Mouse (Mus musculus) left cerebral cortex, postnatal 14 days (tissue): ENCODE measurements around the gene Xpa. TPM values are rescaled to one million over a fixed set of nuclear protein-coding genes. Genes with fewer than 3 reads are reported as not detected.
"Not testable (repeated sequence)": the region's sequence is repeated elsewhere in the genome, so short reads cannot be mapped to it uniquely, and the experiment has no call there.

ENCODE experiments used
- DNase-seq, 2 experiments: peaks; one replicate each; pipeline ENCODE4 v3.0.0; 2021 to 2022; ENCODE audit warnings: low spot score in 2 of 2, mixed read lengths in 1 of 2
- intact Hi-C: fragments of 180-260 bp; cut with DNase I; formaldehyde crosslinking; loops from one replicate; pipeline ENCODE4 v1.15.1; 2025
- long read RNA-seq, 2 experiments: library from polyadenylated mRNA; stranded (forward); transcript quantifications; one replicate each; pipeline ENCODE4 v2.0.0; 2021
- total RNA-seq, 2 experiments: library from RNA; stranded (reverse); gene quantifications; 2 replicates each; pipeline ENCODE4 v1.2.3; 2021

The Xpa gene
- total RNA-seq: 10 to 100 TPM; 11.5 to 11.8 TPM
- long read RNA-seq, experiment 1, transcript Xpa-201 (6 exons, 955 nt): major isoform, 7 of 15 reads
- long read RNA-seq, experiment 1, partial matches to known transcripts: 0 of 15 reads
- long read RNA-seq, experiment 1, other reads (novel, unspliced or antisense): 7 of 15 reads
- long read RNA-seq, experiment 2, partial matches to known transcripts: 0 of 9 reads
- long read RNA-seq, experiment 2, other reads (novel, unspliced or antisense): 5 of 9 reads

GRCm38 (mm10) chr4:46195781-46196487, at the start of gene Xpa:
Xpa (minus strand) TSS chr4:46196311.
- intact Hi-C loops: loop anchor here (5.0 kb wide), 1 partner anchor 261 kb away; no protein-coding TSS in a partner anchor
- DNase-seq: peak; percentile 96 to 98

GRCm38 (mm10) chr4:46235871-46236270, 39.8 kb upstream of the Xpa start:
- intact Hi-C loops: no loop called here
- DNase-seq: no peak

- intact Hi-C loops: no loop called here
- no peak for DNase-seq
Measured at GRCm38 (mm10) chr4:46234739-46235138, 38.6 kb upstream of the Xpa start.

- peak; percentile 7 to 22 for DNase-seq
- intact Hi-C loops: no loop called here
Measured at GRCm38 (mm10) chr4:46226972-46227535, 30.9 kb upstream of the Xpa start.

GRCm38 (mm10) chr4:46221090-46221489, 25.0 kb upstream of the Xpa start:
- intact Hi-C loops: no loop called here
- no peak for DNase-seq

- intact Hi-C loops: loop anchor here (2.0 to 5.0 kb wide), 2 partner anchors 140 to 172 kb away; partner anchors contain the start of gene Foxe1
- no peak for DNase-seq
Measured at GRCm38 (mm10) chr4:46202562-46203126, 6.5 kb upstream of the Xpa start.

- peak; percentile 74 to 81 for DNase-seq
- intact Hi-C loops: loop anchor here (2.0 to 5.0 kb wide), 3 partner anchors 103 to 173 kb away; partner anchors contain the start of gene Foxe1
Measured at GRCm38 (mm10) chr4:46201834-46202561, 5.9 kb upstream of the Xpa start.

- no peak for DNase-seq
- intact Hi-C loops: loop anchor here (5.0 kb wide), 1 partner anchor 259 kb away; no protein-coding TSS in a partner anchor
Measured at GRCm38 (mm10) chr4:46198064-46198463, 2.0 kb upstream of the Xpa start.

- intact Hi-C loops: loop anchor here (5.0 kb wide), 1 partner anchor 261 kb away; no protein-coding TSS in a partner anchor
Measured at GRCm38 (mm10) chr4:46196513-46196912, 402 bp upstream of the Xpa start.

GRCm38 (mm10) chr4:46192011-46192410, 4.1 kb downstream of the Xpa start:
- intact Hi-C loops: not testable (repeated sequence)
- DNase-seq: peak in 1 of 2 experiments; percentile 45

More at GRCm38 (mm10) chr4:46196513-46196912, 402 bp upstream of the Xpa start:
- DNase-seq: peak in 1 of 2 experiments; percentile 66

GRCm38 (mm10) chr4:46186466-46186865, 9.6 kb downstream of the Xpa start:
- intact Hi-C loops: no loop called here
- DNase-seq: no peak

GRCm38 (mm10) chr4:46185890-46186289, 10.2 kb downstream of the Xpa start:
- DNase-seq: no peak
- intact Hi-C loops: no loop called here

- intact Hi-C loops: no loop called here
- no peak for DNase-seq
Measured at GRCm38 (mm10) chr4:46185423-46185822, 10.7 kb downstream of the Xpa start.

GRCm38 (mm10) chr4:46182181-46182580, 13.9 kb downstream of the Xpa start:
- intact Hi-C loops: no loop called here
- DNase-seq: no peak

- intact Hi-C loops: no loop called here
- no peak for DNase-seq
Measured at GRCm38 (mm10) chr4:46181168-46181567, 14.9 kb downstream of the Xpa start.

- intact Hi-C loops: no loop called here
- DNase-seq: no peak
Measured at GRCm38 (mm10) chr4:46177496-46177895, 18.6 kb downstream of the Xpa start.

GRCm38 (mm10) chr4:46177018-46177417, 19.1 kb downstream of the Xpa start:
- DNase-seq: peak in 1 of 2 experiments; percentile 52
- intact Hi-C loops: no loop called here

GRCm38 (mm10) chr4:46176313-46176712, 19.8 kb downstream of the Xpa start:
- DNase-seq: no peak
- intact Hi-C loops: no loop called here

- no peak for DNase-seq
- intact Hi-C loops: no loop called here
Measured at GRCm38 (mm10) chr4:46171761-46172160, 24.4 kb downstream of the Xpa start.
